Mouse (Mus musculus): ENCODE results near the gene Lrtm2. TPM values are rescaled to one million over a fixed set of nuclear protein-coding genes. Genes with fewer than 3 reads are reported as not detected.
"Not testable (repeated sequence)": the region's sequence is repeated elsewhere in the genome, so short reads cannot be mapped to it uniquely, and the experiment has no call there.

Lrtm2 gene
- not detected in 2 replicates for polyA plus RNA-seq (2015; fragmentation: Nextera tagmentation; extraction: Ambion mirVana)

DNA sequence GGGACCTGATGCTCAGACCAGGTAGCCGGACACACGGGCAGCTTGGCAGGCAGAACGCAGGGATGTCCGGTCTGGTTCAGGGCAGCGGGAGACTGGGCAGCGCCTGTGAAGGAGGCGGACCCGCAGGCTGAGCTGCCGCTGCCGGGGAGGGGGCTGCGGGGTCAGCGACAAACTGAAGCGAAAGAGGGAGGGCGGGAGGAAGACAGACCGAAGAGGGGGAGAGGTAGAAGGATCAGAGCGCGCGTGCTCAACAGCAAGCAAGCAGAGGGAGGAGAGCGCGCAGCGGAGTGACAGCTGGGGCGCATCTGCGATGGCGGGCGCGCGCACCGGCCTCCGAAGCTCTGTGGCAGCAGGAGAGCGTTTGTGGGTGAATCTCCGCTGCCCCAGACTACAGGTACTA is at the start of gene Lrtm2:
Lrtm2 (minus strand) TSS at position 261 of the 400 bp plus-strand sequence.
- Histone ChIP-seq H3K4me2 (ENCODE audit: low read depth, low read length) (no peak within 1 kb of the TSS), H3K27ac (ENCODE audit: low read length) (no peak within 1 kb of the TSS), H3K4me3 (ENCODE audit: low read depth, low read length) (no peak within 1 kb of the TSS), H3K9me3 (replicated peaks; ENCODE audit: control insufficient read depth, low read length) (no peaks in the 10 kb centered on the region), H3K36me3 (ENCODE audit: control insufficient read depth, insufficient read depth) (no peaks in the 10 kb centered on the region), H3K9ac (ENCODE audit: low read depth, low read length) (no peak within 1 kb of the TSS), H3K4me1 (ENCODE audit: control insufficient read depth, low read depth, low read length) (no peaks in the 10 kb centered on the region), H3K27me3 (ENCODE audit: control insufficient read depth, insufficient read depth, low read depth, low read length) (peaks cover 39% of the 10 kb centered on the region)
- 2% methylated on average over 31 of the region's 31 CpGs for WGBS (ENCODE audit: insufficient replicate concordance)
- ATAC-seq (ENCODE audit: low read depth), result no peak

DNA sequence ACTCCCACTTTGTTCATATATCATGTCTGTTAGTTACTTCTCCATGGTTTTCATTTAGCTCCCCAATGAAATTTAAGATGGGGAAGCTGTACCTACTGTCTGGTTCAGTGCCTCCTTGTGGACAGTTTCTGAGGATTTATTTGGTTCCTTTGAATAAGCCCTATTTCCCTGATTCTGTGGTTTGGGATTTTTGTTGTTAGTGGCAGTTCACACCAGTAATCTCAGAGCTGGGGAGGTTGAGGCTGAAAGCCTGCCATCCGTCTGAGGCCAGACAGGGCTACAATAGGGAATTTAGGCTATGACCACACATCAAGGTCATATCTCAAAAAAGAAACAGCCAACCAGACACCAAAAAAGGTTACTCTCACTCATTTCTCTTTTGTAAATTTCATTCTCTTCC is 48.1 kb upstream of the Lrtm2 start:
- no peak overlapping the region for H3K4me3 ChIP-seq (ENCODE audit: low read depth, low read length)
- H3K4me1 ChIP-seq (ENCODE audit: control insufficient read depth, low read depth, low read length), result peaks cover 29% of the 10 kb centered on the region
- no peak overlapping the region for H3K27ac ChIP-seq (ENCODE audit: low read length)
- H3K9me3 ChIP-seq (replicated peaks; ENCODE audit: control insufficient read depth, low read length), result no peaks in the 10 kb centered on the region
- no peaks in the 10 kb centered on the region for H3K27me3 ChIP-seq (ENCODE audit: control insufficient read depth, insufficient read depth, low read depth, low read length)
- H3K9ac ChIP-seq (ENCODE audit: low read depth, low read length), result no peak overlapping the region
- 48% methylated on average over 1 of the region's 1 CpGs for WGBS (ENCODE audit: insufficient replicate concordance)
- no peak overlapping the region for H3K4me2 ChIP-seq (ENCODE audit: low read depth, low read length)
- ATAC-seq (ENCODE audit: low read depth), result no peak
- no peaks in the 10 kb centered on the region; the same call in none of the 2 replicates for H3K36me3 ChIP-seq (ENCODE audit: control insufficient read depth, insufficient read depth)

DNA sequence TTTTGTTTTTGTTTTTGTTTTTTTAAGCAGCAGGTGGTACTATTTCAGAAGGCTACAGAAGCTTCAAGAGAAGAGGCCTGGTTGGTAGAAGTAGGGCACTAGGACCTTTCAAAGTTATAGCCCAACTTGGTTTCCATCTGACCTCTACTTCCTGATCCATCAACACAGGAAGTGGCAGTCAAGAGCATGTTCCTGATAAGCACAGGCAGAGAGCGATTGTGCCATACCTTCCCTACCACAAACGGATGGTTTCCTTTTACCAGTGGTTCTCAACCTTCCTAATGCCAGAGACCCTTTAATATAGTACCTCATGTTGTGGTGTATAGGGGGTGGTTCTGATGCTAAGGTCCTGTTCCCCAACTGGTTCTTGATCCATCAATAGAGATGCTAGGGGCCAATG is 47.0 kb upstream of the Lrtm2 start:
- H3K36me3 ChIP-seq (ENCODE audit: control insufficient read depth, insufficient read depth), result no peaks in the 10 kb centered on the region; the same call in 1 of the 2 replicates
- 3% methylated on average over 2 of the region's 2 CpGs for WGBS (ENCODE audit: insufficient replicate concordance)
- H3K4me2 ChIP-seq (ENCODE audit: low read depth, low read length), result 0 out of 2 replicates have a peak overlapping the region, but pooled peaks have one; percentile 23
- H3K27me3 ChIP-seq (ENCODE audit: control insufficient read depth, insufficient read depth, low read depth, low read length), result no peaks in the 10 kb centered on the region
- peaks cover 38% of the 10 kb centered on the region for H3K4me1 ChIP-seq (ENCODE audit: control insufficient read depth, low read depth, low read length)
- no peaks in the 10 kb centered on the region for H3K9me3 ChIP-seq (replicated peaks; ENCODE audit: control insufficient read depth, low read length)
- H3K27ac ChIP-seq (ENCODE audit: low read length), result peak overlapping the region; percentile 30
- no peak overlapping the region for H3K4me3 ChIP-seq (ENCODE audit: low read depth, low read length)
- peak; percentile 61 for ATAC-seq (ENCODE audit: low read depth)
- no peak overlapping the region for H3K9ac ChIP-seq (ENCODE audit: low read depth, low read length)

DNA sequence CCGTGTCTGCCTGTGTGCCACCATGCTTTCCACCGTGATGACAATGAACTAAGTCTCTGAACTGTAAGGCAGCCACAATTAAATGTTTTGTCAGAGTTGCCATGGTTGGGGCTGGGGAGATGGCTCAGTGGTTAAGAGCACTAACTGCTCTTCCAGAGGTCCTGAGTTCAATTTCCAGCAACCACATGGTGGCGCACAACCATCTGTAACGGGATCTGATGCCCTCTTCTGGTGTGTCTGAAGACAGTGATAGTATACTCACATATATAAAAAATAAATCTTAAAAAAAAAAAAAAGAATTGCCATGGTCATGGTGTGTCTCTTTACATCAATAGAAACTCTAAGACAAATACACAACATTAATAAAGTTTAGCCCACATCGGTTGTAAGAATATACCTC is 44.5 kb upstream of the Lrtm2 start:
- Histone ChIP-seq H3K4me2 (ENCODE audit: low read depth, low read length) (no peak overlapping the region), H3K27ac (ENCODE audit: low read length) (no peak overlapping the region), H3K9ac (ENCODE audit: low read depth, low read length) (no peak overlapping the region), H3K9me3 (replicated peaks; ENCODE audit: control insufficient read depth, low read length) (no peaks in the 10 kb centered on the region), H3K4me1 (ENCODE audit: control insufficient read depth, low read depth, low read length) (peaks cover 41% of the 10 kb centered on the region), H3K36me3 (ENCODE audit: control insufficient read depth, insufficient read depth) (peaks cover 2% of the 10 kb centered on the region), H3K27me3 (ENCODE audit: control insufficient read depth, insufficient read depth, low read depth, low read length) (no peaks in the 10 kb centered on the region), H3K4me3 (ENCODE audit: low read depth, low read length) (no peak overlapping the region)
- no peak for ATAC-seq (ENCODE audit: low read depth)
- 41% methylated on average over 5 of the region's 5 CpGs for WGBS (ENCODE audit: insufficient replicate concordance)

DNA sequence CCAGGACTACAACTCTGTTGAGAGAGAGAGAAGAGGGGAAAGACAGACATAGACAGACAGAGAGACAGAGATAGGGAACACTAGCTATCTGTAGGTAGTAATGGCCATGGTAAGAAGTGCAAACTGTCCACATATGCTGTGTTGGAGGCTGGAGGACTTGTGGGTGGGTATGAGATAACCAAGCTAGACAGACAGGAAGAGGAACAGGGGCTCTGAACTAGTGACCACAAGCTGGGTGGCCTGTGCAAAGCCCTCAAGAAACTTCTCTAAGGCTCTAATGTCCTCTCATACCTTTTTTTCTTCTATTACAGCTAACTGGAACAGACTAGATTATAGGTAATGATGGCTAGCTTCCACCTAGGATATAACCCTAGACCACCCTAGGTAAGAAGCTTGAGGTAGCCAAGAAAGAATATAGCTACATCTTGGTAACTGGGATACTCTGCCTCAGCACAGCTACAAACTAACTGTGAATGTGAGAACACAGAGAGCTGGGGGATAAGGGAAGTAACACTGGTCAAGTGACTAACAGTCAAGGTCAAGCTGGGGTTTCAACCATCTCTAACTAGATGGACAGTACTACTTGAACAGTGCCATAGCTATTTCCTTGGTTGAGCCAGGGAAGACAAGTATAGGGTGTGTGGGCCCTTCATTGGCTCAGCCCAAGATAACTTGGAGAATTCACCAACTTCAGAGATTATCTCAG is 42.6 kb upstream of the Lrtm2 start:
- Histone ChIP-seq H3K9me3 (replicated peaks; ENCODE audit: control insufficient read depth, low read length) (no peaks in the 10 kb centered on the region), H3K4me2 (ENCODE audit: low read depth, low read length) (no peak overlapping the region), H3K4me1 (ENCODE audit: control insufficient read depth, low read depth, low read length) (peaks cover 41% of the 10 kb centered on the region), H3K36me3 (ENCODE audit: control insufficient read depth, insufficient read depth) (peaks cover 2% of the 10 kb centered on the region), H3K27ac (ENCODE audit: low read length) (peak overlapping the region; percentile 15; the same call in 1 of the 2 replicates), H3K4me3 (ENCODE audit: low read depth, low read length) (no peak overlapping the region), H3K9ac (ENCODE audit: low read depth, low read length) (no peak overlapping the region), H3K27me3 (ENCODE audit: control insufficient read depth, insufficient read depth, low read depth, low read length) (no peaks in the 10 kb centered on the region)
- no peak for ATAC-seq (ENCODE audit: low read depth)

DNA sequence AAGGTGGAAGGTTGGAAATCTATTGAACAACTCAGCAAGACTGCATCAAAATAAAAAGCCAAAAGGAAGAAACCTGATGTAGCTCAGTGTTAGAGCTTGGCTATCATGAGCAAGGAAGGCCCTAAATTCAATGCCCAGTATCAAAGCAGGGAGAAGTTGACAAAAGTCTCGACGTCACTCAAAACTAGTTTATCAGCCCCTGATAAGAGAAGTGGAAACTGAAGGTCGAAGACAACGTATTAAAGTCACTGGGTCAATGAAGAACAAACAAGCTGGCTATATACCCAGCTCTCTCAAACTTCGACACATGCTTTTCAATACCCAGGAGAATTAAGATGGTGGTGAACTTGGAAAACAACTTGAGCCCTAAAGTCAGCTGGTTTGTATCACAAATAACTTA is 41.7 kb upstream of the Lrtm2 start:
- no peaks in the 10 kb centered on the region for H3K27me3 ChIP-seq (ENCODE audit: control insufficient read depth, insufficient read depth, low read depth, low read length)
- H3K4me3 ChIP-seq (ENCODE audit: low read depth, low read length), result no peak overlapping the region
- 18% methylated on average over 5 of the region's 5 CpGs for WGBS (ENCODE audit: insufficient replicate concordance)
- H3K4me2 ChIP-seq (ENCODE audit: low read depth, low read length), result no peak overlapping the region
- peaks cover 34% of the 10 kb centered on the region for H3K4me1 ChIP-seq (ENCODE audit: control insufficient read depth, low read depth, low read length)
- peaks cover 5% of the 10 kb centered on the region for H3K36me3 ChIP-seq (ENCODE audit: control insufficient read depth, insufficient read depth)
- ATAC-seq (ENCODE audit: low read depth), result no peak
- no peaks in the 10 kb centered on the region for H3K9me3 ChIP-seq (replicated peaks; ENCODE audit: control insufficient read depth, low read length)
- H3K9ac ChIP-seq (ENCODE audit: low read depth, low read length), result no peak overlapping the region
- no peak overlapping the region for H3K27ac ChIP-seq (ENCODE audit: low read length)

DNA sequence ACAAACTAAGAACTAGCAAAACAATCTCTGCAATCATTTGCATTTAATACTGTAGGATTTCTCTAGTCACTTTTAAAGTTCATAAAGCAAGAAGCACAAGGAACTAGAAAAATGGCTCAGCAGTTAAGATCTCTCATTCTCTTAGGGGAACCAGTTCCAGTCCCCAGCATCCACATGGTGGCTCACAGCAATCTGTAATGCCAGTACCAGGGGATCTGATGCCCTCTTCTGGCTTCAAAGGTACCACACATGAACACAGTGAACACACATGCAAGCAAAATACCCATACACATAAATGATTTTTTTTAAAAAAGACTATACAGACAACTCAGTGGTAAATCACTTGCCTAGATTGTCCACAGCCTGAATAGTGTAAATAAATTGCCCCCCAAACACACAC is 41.1 kb upstream of the Lrtm2 start:
- H3K4me1 ChIP-seq (ENCODE audit: control insufficient read depth, low read depth, low read length), result peaks cover 29% of the 10 kb centered on the region
- H3K4me2 ChIP-seq (ENCODE audit: low read depth, low read length), result no peak overlapping the region
- no peak for ATAC-seq (ENCODE audit: low read depth)
- H3K27me3 ChIP-seq (ENCODE audit: control insufficient read depth, insufficient read depth, low read depth, low read length), result no peaks in the 10 kb centered on the region
- peaks cover 5% of the 10 kb centered on the region for H3K36me3 ChIP-seq (ENCODE audit: control insufficient read depth, insufficient read depth)
- H3K9me3 ChIP-seq (replicated peaks; ENCODE audit: control insufficient read depth, low read length), result no peaks in the 10 kb centered on the region
- no peak overlapping the region for H3K4me3 ChIP-seq (ENCODE audit: low read depth, low read length)
- no peak overlapping the region for H3K9ac ChIP-seq (ENCODE audit: low read depth, low read length)
- no peak overlapping the region for H3K27ac ChIP-seq (ENCODE audit: low read length)

DNA sequence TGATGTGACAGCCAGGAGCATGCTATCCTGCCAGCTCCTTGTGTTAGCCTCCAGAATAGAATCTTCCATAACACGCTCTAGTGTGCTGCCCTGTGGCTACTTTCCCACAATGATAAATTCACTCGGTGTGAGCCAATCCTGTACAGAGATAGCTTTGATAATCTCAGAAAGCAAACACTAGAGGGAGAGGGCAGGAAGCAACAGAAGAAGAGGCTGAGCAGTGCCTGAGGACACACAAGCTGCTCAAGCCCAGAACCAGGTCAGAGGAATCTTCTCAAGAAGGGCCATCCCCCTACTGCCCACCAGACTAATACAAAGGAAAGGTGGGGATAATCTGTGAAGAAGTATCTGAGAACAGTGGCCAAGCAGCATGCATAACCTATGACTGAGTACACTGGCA is 36.8 kb upstream of the Lrtm2 start:
- no peak for ATAC-seq (ENCODE audit: low read depth)
- H3K27me3 ChIP-seq (ENCODE audit: control insufficient read depth, insufficient read depth, low read depth, low read length), result no peaks in the 10 kb centered on the region
- H3K36me3 ChIP-seq (ENCODE audit: control insufficient read depth, insufficient read depth), result peaks cover 20% of the 10 kb centered on the region
- peaks cover 3% of the 10 kb centered on the region for H3K4me1 ChIP-seq (ENCODE audit: control insufficient read depth, low read depth, low read length)
- no peak overlapping the region for H3K9ac ChIP-seq (ENCODE audit: low read depth, low read length)
- 46% methylated on average over 2 of the region's 2 CpGs for WGBS (ENCODE audit: insufficient replicate concordance)
- no peaks in the 10 kb centered on the region for H3K9me3 ChIP-seq (replicated peaks; ENCODE audit: control insufficient read depth, low read length)
- H3K27ac ChIP-seq (ENCODE audit: low read length), result no peak overlapping the region
- H3K4me3 ChIP-seq (ENCODE audit: low read depth, low read length), result no peak overlapping the region
- no peak overlapping the region for H3K4me2 ChIP-seq (ENCODE audit: low read depth, low read length)

DNA sequence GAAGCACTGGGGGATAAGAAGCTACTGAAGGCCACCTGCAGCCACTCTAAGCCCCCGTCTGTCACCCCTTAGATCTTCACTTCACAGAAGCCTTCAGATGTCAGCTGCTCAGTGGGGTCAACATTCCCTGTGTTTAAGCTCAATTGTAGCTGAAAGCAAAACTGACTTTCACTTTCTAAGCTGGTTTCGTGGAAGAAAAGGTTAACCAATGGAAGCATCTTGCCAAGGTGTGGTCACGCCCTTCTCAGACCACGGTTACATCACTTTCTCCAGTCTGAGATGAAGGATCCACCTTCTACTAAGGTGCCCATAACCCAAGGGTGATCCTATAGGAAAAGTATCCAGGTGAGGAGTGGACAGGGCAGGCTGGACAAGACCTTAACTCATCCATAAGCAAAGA is 36.2 kb upstream of the Lrtm2 start:
- H3K27ac ChIP-seq (ENCODE audit: low read length); H3K27me3 ChIP-seq (ENCODE audit: control insufficient read depth, insufficient read depth, low read depth, low read length); H3K9ac ChIP-seq (ENCODE audit: low read depth, low read length); H3K4me1 ChIP-seq (ENCODE audit: control insufficient read depth, low read depth, low read length); H3K4me3 ChIP-seq (ENCODE audit: low read depth, low read length); H3K4me2 ChIP-seq (ENCODE audit: low read depth, low read length); ATAC-seq (ENCODE audit: low read depth); H3K9me3 ChIP-seq (replicated peaks; ENCODE audit: control insufficient read depth, low read length): not testable (repeated sequence)
- peaks cover 20% of the 10 kb centered on the region for H3K36me3 ChIP-seq (ENCODE audit: control insufficient read depth, insufficient read depth)
- 81% methylated on average over 3 of the region's 4 CpGs for WGBS (ENCODE audit: insufficient replicate concordance)

Measured in liver, embryonic 16.5 days (tissue).